Mouse (Mus musculus): ENCODE results near the gene Chl1.

- TF ChIP-seq TCF12 (IDR thresholded peaks at IDR 0.05; ENCODE audit: low read depth, low read length) (no peak), GABPA (IDR thresholded peaks at IDR 0.05; ENCODE audit: insufficient replicate concordance, low read depth, low read length) (no peak), CTCF (conservative IDR thresholded peaks at IDR 0.05 in 1 of 2, IDR thresholded peaks at IDR 0.05 in 1 of 2; ENCODE audit: low read depth in 2 of 2, low read length in 2 of 2) (no peak), CHD1 (IDR thresholded peaks at IDR 0.05; ENCODE audit: low read depth, low read length) (no peak), RCOR1 (conservative IDR thresholded peaks at IDR 0.05; ENCODE audit: low read depth, low read length) (no peak), SIN3A (IDR thresholded peaks at IDR 0.05; ENCODE audit: low read length) (no peak), KAT2A (IDR thresholded peaks at IDR 0.05; ENCODE audit: insufficient replicate concordance, low read length) (no peak), USF1 (IDR thresholded peaks at IDR 0.05; ENCODE audit: low read depth, low read length) (no peak), POLR2A (IDR thresholded peaks at IDR 0.05; ENCODE audit: low read depth, low read length) (no peak), BHLHE40 (IDR thresholded peaks at IDR 0.05; ENCODE audit: low read depth, low read length) (no peak), EP300 (IDR thresholded peaks at IDR 0.05; ENCODE audit: low read length) (no peak), POLR2AphosphoS2 (IDR thresholded peaks at IDR 0.05; ENCODE audit: low read depth, low read length) (no peak), JUND (conservative IDR thresholded peaks at IDR 0.05; ENCODE audit: low read depth, low read length) (no peak), ZKSCAN1 (IDR thresholded peaks at IDR 0.05; ENCODE audit: borderline replicate concordance, low read depth, low read length) (no peak)
Measured at GRCm38 (mm10) chr6:103504065-103504464, 6.3 kb upstream of the Chl1 start.

Measured in CH12.LX (cell line).